Mouse (Mus musculus) limb, embryonic 14.5 days (tissue): ENCODE measurements at regions not wholly inside any gene's neighbourhood (a gene's known extent, or its start where the extent isn't known, plus 50 kb on each side); places are given as distances from the start of the nearest gene placed in this dataset.

Experiments
- ATAC-seq: fragments of 200-750 bp; cut with Nextera tagmentation; 2 replicates; pipeline ENCODE4 v1.8.0; 2017; ENCODE audit warnings: low read depth, moderate number of reproducible peaks, moderate TSS enrichment; ENCODE audit not compliant: low FRiP score
- DNase-seq: peaks from one replicate; pipeline ENCODE4 v3.0.0-alpha.2; 2015; ENCODE audit warnings: low spot score
- H3K27ac ChIP-seq: fragments of 300-500 bp; sonication (generic); replicated peaks from 2 replicates; pipeline ENCODE4 v1.5.1; 2014; ENCODE audit warnings: low read depth, mild to moderate bottlenecking, low read length, moderate library complexity, mixed read lengths
- H3K27me3 ChIP-seq: fragments of 300-500 bp; sonication (generic); 2 replicates; pipeline ENCODE4 v1.6.1; 2014; ENCODE audit warnings: low read length, mixed read lengths; ENCODE audit not compliant: control insufficient read depth, insufficient read depth
- H3K36me3 ChIP-seq: fragments of 300-500 bp; sonication (generic); 2 replicates; pipeline ENCODE4 v1.6.1; 2014; ENCODE audit warnings: mild to moderate bottlenecking, low read length, moderate library complexity, mixed read lengths; ENCODE audit not compliant: control insufficient read depth, insufficient read depth
- H3K4me1 ChIP-seq: fragments of 300-500 bp; sonication (generic); 2 replicates; pipeline ENCODE4 v1.6.1; 2014; ENCODE audit warnings: antibody characterized with exemption, low read length, mixed read lengths; ENCODE audit not compliant: control insufficient read depth, insufficient read depth
- H3K4me2 ChIP-seq: fragments of 300-500 bp; sonication (generic); replicated peaks from 2 replicates; pipeline ENCODE4 v1.6.1; 2014; ENCODE audit warnings: low read depth, mild to moderate bottlenecking, low read length, moderate library complexity; ENCODE audit not compliant: severe bottlenecking
- H3K4me3 ChIP-seq: fragments of 300-500 bp; sonication (generic); replicated peaks from 2 replicates; pipeline ENCODE4 v1.5.1; 2014; ENCODE audit warnings: low read length
- H3K9ac ChIP-seq: fragments of 300-500 bp; sonication (generic); 2 replicates; pipeline ENCODE4 v1.6.1; 2014; ENCODE audit warnings: mild to moderate bottlenecking, low read depth, low read length, moderate library complexity; ENCODE audit not compliant: severe bottlenecking
- H3K9me3 ChIP-seq: fragments of 300-500 bp; sonication (generic); 2 replicates; pipeline ENCODE4 v1.6.1; 2016; ENCODE audit warnings: low read length; ENCODE audit not compliant: control insufficient read depth
- POLR2A ChIP-seq: fragments of 200-500 bp; IDR thresholded peaks from 2 replicates; pipeline ENCODE4 v1.8.0; 2012; ENCODE audit warnings: inconsistent platforms, mild to moderate bottlenecking, moderate library complexity, borderline replicate concordance; ENCODE audit not compliant: insufficient read depth, insufficient read length; ENCODE audit errors: extremely low read depth
- WGBS: fragments of 180-500 bp; shearing (Covaris S2); extraction: QIAGEN DNeasy Blood & Tissue Kit; methylation state at CpG from one replicate; pipeline ENCODE4 v1.1.7; 2014; 5-methylcytosine and 5-hydroxymethylcytosine counted together

DNA sequence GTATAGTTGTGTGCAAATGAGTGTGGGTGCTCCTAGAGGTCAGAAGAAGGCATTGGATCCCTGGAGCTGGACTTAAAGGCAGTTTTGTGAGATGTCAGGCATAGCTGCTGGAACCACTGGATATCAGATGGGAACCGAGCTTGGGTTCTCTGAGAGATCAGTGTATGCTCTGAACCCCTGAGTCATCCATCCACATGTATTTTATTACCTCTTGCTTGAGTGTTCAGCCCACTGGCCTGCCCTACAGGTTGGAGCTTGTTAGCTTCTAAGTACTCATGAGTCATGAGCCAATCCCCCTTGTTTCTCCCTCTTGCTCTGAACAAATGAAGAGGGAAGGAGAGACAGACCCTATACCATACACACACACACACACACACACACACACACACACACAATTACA is 119.4 kb upstream of the Gdnf start:
- Histone ChIP-seq H3K36me3 (no peaks in the 10 kb centered on the region), H3K4me1 (no peaks in the 10 kb centered on the region), H3K4me2 (no peak overlapping the region), H3K27me3 (no peaks in the 10 kb centered on the region), H3K9ac (no peak overlapping the region), H3K27ac (no peak overlapping the region), H3K4me3 (no peak overlapping the region), H3K9me3 (no peaks in the 10 kb centered on the region)
- DNase-seq, result no peak
- no peak for ATAC-seq
- WGBS, result 67% methylated on average over 1 of the region's 1 CpGs
- no peak for TF ChIP-seq POLR2A

DNA sequence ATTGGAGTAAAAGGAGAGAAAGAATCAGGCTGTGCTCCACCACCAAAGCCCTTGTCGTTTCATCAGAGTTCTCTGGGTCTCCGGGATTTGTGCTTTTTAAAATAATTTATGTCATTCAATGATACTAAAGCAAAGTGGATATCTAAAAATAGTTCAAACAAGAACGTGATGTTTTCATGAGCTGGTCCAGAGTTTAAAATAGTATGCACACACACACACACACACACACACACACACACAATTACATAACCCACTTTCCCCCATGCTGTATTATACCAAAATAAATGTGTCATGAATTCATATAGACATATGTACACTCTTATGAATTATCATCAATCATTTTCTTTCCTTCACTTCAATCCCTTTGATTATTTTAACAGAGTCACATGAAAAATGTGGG is 118.5 kb upstream of the Gdnf start:
- H3K27ac ChIP-seq, result no peak overlapping the region
- DNase-seq (no peak), ATAC-seq (no peak)
- no peaks in the 10 kb centered on the region for H3K4me1 ChIP-seq
- H3K27me3 ChIP-seq, result no peaks in the 10 kb centered on the region
- WGBS, result 67% methylated on average over 3 of the region's 3 CpGs
- no peaks in the 10 kb centered on the region for H3K36me3 ChIP-seq
- TF ChIP-seq POLR2A, result no peak
- no peaks in the 10 kb centered on the region for H3K9me3 ChIP-seq
- H3K4me3 ChIP-seq, result no peak overlapping the region
- H3K4me2 ChIP-seq, result no peak overlapping the region
- H3K9ac ChIP-seq, result no peak overlapping the region

DNA sequence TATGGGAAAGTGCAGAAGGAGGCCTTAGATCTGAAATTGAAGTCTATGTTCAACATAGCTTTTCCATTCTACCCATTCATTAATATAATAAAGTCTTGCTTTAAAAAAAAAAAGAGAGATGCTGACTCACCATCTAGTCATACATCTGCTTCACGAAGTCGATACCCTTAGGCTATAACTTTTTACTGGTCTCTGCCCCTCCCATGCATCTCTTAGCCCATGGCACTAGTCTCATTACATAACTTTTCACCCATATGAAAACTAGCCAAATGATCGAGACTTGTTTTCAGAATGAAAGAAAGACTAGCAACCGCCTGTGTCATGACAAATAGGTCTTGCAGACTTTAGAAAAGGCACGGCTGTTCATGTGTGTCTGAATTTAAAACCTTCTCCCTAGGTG is 116.6 kb upstream of the Gdnf start:
- 76% methylated on average over 5 of the region's 5 CpGs for WGBS
- H3K27ac ChIP-seq, result no peak overlapping the region

DNA sequence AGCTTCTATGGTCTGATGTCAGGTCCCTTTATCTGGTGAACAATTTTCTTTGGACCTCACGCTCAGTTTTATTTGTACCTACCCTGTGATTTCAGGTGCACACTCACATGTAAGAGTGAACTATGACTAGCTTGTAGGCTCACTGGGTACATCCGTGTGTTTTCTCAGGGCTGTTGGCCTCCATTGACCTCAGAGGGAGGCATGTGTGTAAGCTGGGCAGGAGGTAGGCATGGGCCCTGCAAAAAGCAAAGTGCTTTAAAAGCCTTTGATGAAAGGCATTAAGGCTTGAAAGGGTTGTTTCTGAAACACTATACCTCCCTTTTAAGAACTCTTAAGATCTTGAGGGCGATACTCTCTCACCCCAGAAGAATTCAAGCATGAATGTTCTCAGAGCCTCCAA is 112.9 kb upstream of the Gdnf start:
- WGBS, result 34% methylated on average over 3 of the region's 3 CpGs
- no peak overlapping the region for H3K27ac ChIP-seq
- no peak overlapping the region for H3K9ac ChIP-seq
- no peak for TF ChIP-seq POLR2A
- no peaks in the 10 kb centered on the region for H3K27me3 ChIP-seq
- DNase-seq (no peak), ATAC-seq (no peak)
- H3K36me3 ChIP-seq, result no peaks in the 10 kb centered on the region
- no peaks in the 10 kb centered on the region for H3K9me3 ChIP-seq
- H3K4me2 ChIP-seq, result no peak overlapping the region
- no peaks in the 10 kb centered on the region for H3K4me1 ChIP-seq
- no peak overlapping the region for H3K4me3 ChIP-seq

More for the DNA sequence above, 116.6 kb upstream of the Gdnf start:
- Histone ChIP-seq H3K4me3 (no peak overlapping the region), H3K36me3 (no peaks in the 10 kb centered on the region), H3K4me2 (no peak overlapping the region), H3K9me3 (no peaks in the 10 kb centered on the region), H3K9ac (no peak overlapping the region), H3K4me1 (no peaks in the 10 kb centered on the region), H3K27me3 (no peaks in the 10 kb centered on the region)
- no peak for TF ChIP-seq POLR2A
- ATAC-seq (no peak), DNase-seq (no peak)

DNA sequence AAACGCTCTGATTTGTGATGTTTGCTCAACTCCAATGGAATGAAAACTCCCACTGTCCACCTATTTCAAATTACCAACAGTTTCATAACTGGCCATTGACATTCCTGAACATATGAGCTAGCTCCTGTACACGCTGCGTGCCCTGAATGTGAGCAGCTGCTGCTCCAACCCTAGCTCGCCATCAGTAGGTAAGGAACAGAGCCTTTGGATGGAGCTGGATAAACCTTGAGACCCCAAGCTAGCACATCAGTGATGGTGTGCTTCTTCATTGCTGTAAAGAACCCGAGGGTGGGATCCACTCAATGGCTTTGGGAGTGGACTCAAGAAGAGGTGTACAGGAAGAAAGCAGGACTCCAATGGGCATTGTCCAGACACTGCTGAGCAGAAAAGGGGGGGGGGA is 101.8 kb upstream of the Gdnf start:
- H3K4me3 ChIP-seq, result no peak overlapping the region
- no peaks in the 10 kb centered on the region for H3K27me3 ChIP-seq
- H3K9me3 ChIP-seq, result no peaks in the 10 kb centered on the region
- H3K4me2 ChIP-seq, result no peak overlapping the region
- DNase-seq (no peak), ATAC-seq (no peak)
- TF ChIP-seq POLR2A, result no peak
- WGBS, result 93% methylated on average over 5 of the region's 5 CpGs
- no peaks in the 10 kb centered on the region for H3K36me3 ChIP-seq
- no peak overlapping the region for H3K9ac ChIP-seq
- no peak overlapping the region for H3K27ac ChIP-seq
- H3K4me1 ChIP-seq, result no peaks in the 10 kb centered on the region

DNA sequence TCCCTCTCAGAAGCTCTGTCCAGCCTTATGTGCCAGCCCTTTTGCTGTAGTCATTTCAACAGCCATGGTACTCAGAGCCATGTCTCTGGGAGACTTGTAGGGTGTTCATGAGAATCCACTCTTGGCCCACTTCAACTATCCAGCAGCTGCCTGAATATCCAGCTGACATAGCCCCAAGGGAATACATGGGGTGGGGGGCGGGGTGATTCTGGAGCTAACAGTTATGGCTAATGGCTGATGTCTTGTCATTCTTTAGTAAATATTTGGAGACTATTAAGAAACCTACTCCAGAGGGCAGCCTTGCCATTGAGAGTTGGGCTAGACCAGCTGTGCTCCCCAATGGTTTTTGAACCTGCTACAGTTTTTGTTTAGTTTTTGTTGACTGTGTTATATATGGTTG is 96.0 kb upstream of the Gdnf start:
- no peak for ATAC-seq
- Histone ChIP-seq H3K4me1 (no peaks in the 10 kb centered on the region), H3K27me3 (no peaks in the 10 kb centered on the region), H3K4me2 (no peak overlapping the region), H3K9ac (no peak overlapping the region), H3K36me3 (no peaks in the 10 kb centered on the region), H3K9me3 (no peaks in the 10 kb centered on the region), H3K27ac (no peak overlapping the region), H3K4me3 (no peak overlapping the region)
- 88% methylated on average over 1 of the region's 1 CpGs for WGBS
- no peak for TF ChIP-seq POLR2A
- no peak for DNase-seq
